ENCODE assay signal across 22 mouse cellular contexts in the genomic region with DNA sequence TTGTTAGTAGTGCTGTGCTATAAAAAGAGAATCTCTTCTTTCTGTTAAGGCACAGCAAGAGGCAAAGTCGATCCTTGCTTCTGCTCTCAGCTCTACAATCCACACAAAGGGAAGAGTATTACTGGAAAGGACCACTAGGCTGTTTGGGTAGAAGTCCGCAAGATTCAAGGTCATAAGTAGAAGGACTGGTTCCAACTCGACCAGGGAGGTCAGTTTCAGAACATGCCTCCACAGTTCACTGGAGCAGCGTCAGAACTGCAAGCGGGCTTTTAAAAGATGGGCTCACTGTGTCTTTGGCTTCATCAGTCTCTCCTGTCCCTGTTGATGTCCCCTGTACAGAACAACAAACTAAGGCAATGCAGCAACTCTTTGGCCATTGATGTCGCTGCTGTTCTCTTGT.
DNase-seq lines count a peak whose midpoint lies in the region; ATAC-seq lines count a peak whose summit lies in the region.
"Had no signal": no experiment of that assay in that cellular context is flagged by ENCODE, and none has a peak within 500 bp of the region (broad histone marks: within the 10 kb centered on the region; RNA-seq: fewer than 3 reads in every experiment).

No protein-coding gene starts in this region.

- H3K4me2 ChIP-seq in kidney, embryonic 14.5 days (replicated peaks; ENCODE audit: low read depth, low read length), result no peak overlapping the region
- no peak overlapping the region for H3K4me2 ChIP-seq in kidney, embryonic 16.5 days (replicated peaks; ENCODE audit: low read depth, low read length)
- H3K4me2 ChIP-seq in forebrain, embryonic 15.5 days (replicated peaks), result no peak overlapping the region
- H3K4me2 ChIP-seq: embryonic facial prominence, embryonic 12.5 days; forebrain, embryonic 12.5 days; heart, embryonic 11.5 days; heart, embryonic 15.5 days; hindbrain, embryonic 14.5 days had no signal

- no peaks in the 10 kb centered on the region for H3K36me3 ChIP-seq in kidney, embryonic 14.5 days (ENCODE audit: control insufficient read depth, insufficient read depth, low read length)
- H3K36me3 ChIP-seq in kidney, embryonic 16.5 days (ENCODE audit: insufficient read depth, low read length), result no peaks in the 10 kb centered on the region
- H3K36me3 ChIP-seq in forebrain, embryonic 15.5 days, result no peaks in the 10 kb centered on the region
- H3K36me3 ChIP-seq: embryonic facial prominence, embryonic 12.5 days; heart, embryonic 15.5 days had no signal

- H3K4me1 ChIP-seq in kidney, embryonic 14.5 days (ENCODE audit: control insufficient read depth, insufficient read depth, low read length), result no peaks in the 10 kb centered on the region
- H3K4me1 ChIP-seq in kidney, embryonic 16.5 days (ENCODE audit: insufficient read depth, low read length), result no peaks in the 10 kb centered on the region
- H3K4me1 ChIP-seq in forebrain, embryonic 15.5 days, result no peaks in the 10 kb centered on the region
- H3K4me1 ChIP-seq: embryonic facial prominence, embryonic 12.5 days; forebrain, embryonic 12.5 days; heart, embryonic 15.5 days had no signal

- H3K27ac ChIP-seq in kidney, embryonic 14.5 days (ENCODE audit: low read depth, low read length), result no peak overlapping the region
- no peak overlapping the region for H3K27ac ChIP-seq in kidney, embryonic 16.5 days (ENCODE audit: low read length)
- H3K27ac ChIP-seq in forebrain, embryonic 15.5 days (replicated peaks), result no peak overlapping the region
- H3K27ac ChIP-seq: embryonic facial prominence, embryonic 12.5 days; forebrain, embryonic 12.5 days; heart, adult 2 months; heart, embryonic 15.5 days; hindbrain, embryonic 14.5 days had no signal

- WGBS in kidney, embryonic 14.5 days, result 78% methylated on average over 6 of the region's 6 CpGs
- WGBS in kidney, embryonic 16.5 days, result 70% methylated on average over 6 of the region's 6 CpGs
- WGBS in forebrain, embryonic 15.5 days, result 86% methylated on average over 6 of the region's 6 CpGs

- no peaks in the 10 kb centered on the region for H3K27me3 ChIP-seq in kidney, embryonic 14.5 days (ENCODE audit: control insufficient read depth, insufficient read depth, low read length)
- no peaks in the 10 kb centered on the region for H3K27me3 ChIP-seq in kidney, embryonic 16.5 days (ENCODE audit: insufficient read depth, low read length)
- H3K27me3 ChIP-seq in forebrain, embryonic 15.5 days, result no peaks in the 10 kb centered on the region
- H3K27me3 ChIP-seq: embryonic facial prominence, embryonic 12.5 days; forebrain, embryonic 12.5 days; heart, embryonic 15.5 days had no signal

- no peak for ATAC-seq in kidney, embryonic 14.5 days (ENCODE audit: low FRiP score, low TSS enrichment)
- ATAC-seq in kidney, embryonic 16.5 days (ENCODE audit: low FRiP score, low TSS enrichment), result no peak
- no peak for ATAC-seq in forebrain, embryonic 15.5 days (replicated peaks)
- ATAC-seq: CD4-positive, CD25-positive, alpha-beta regulatory T cell, adult 4 months; forebrain, postnatal 0 days had no signal

- no peaks in the 10 kb centered on the region for H3K9me3 ChIP-seq in kidney, embryonic 14.5 days (ENCODE audit: control insufficient read depth, low read length)
- H3K9me3 ChIP-seq in kidney, embryonic 16.5 days (ENCODE audit: low read length), result no peaks in the 10 kb centered on the region
- H3K9me3 ChIP-seq in forebrain, embryonic 15.5 days, result no peaks in the 10 kb centered on the region
- H3K9me3 ChIP-seq: embryonic facial prominence, embryonic 12.5 days; forebrain, embryonic 12.5 days; heart, embryonic 15.5 days had no signal

- DNase-seq in kidney, adult 11 months, result peak; percentile 24
- DNase-seq in kidney, adult 9 months, result peak; percentile 73
- DNase-seq in ZHBTc4 (ENCODE audit: low read depth, low spot score), result peak; percentile 44
- DNase-seq in left cerebral cortex, adult 9 months (ENCODE audit: low spot score in 2 of 2), result no peak
- DNase-seq: adrenal gland, postnatal 10 days; B cell, adult 2 months; cerebellum, adult 11 months; cerebellum, adult 8-10 months; cerebellum, postnatal 14 days; forebrain, postnatal 0 days; gastrocnemius, postnatal 14 days; heart, adult 2 months; heart, postnatal 14 days had no signal

- no peak overlapping the region for H3K4me3 ChIP-seq in kidney, embryonic 14.5 days (ENCODE audit: low read length)
- H3K4me3 ChIP-seq in kidney, embryonic 16.5 days (ENCODE audit: low read length), result no peak overlapping the region
- H3K4me3 ChIP-seq in forebrain, embryonic 15.5 days, result no peak overlapping the region
- H3K4me3 ChIP-seq: embryonic facial prominence, embryonic 12.5 days; forebrain, embryonic 12.5 days; heart, adult 2 months; heart, embryonic 15.5 days had no signal

- no peak overlapping the region for H3K9ac ChIP-seq in kidney, embryonic 14.5 days (ENCODE audit: low read depth, low read length)
- no peak overlapping the region for H3K9ac ChIP-seq in kidney, embryonic 16.5 days (replicated peaks; ENCODE audit: low read length)
- no peak overlapping the region for H3K9ac ChIP-seq in forebrain, embryonic 15.5 days (replicated peaks)
- H3K9ac ChIP-seq: embryonic facial prominence, embryonic 12.5 days; forebrain, embryonic 12.5 days; forebrain, postnatal 0 days; heart, embryonic 15.5 days; hindbrain, embryonic 14.5 days had no signal

Comparison
In these comparisons a context has a peak if more than half of its experiments do, and no peak if none do; other contexts are left out.
1. DNase-seq: peak in kidney, adult 11 months (single experiment), kidney, adult 9 months (single experiment) and ZHBTc4 (single experiment); none in left cerebral cortex, adult 9 months (0 of 2).